Mouse (Mus musculus): ENCODE results near the gene Nedd4.
"Not testable (repeated sequence)": the region's sequence is repeated elsewhere in the genome, so short reads cannot be mapped to it uniquely, and the experiment has no call there.

Nedd4 gene

GRCm38 (mm10) chr9:72652961-72653360 is 9.2 kb upstream of the Nedd4 start:
- DNase-seq (ENCODE audit: low read depth, low spot score), result peak; percentile 73

- no peak for DNase-seq (ENCODE audit: low read depth, low spot score)
Observed at GRCm38 (mm10) chr9:72653533-72653932, 8.6 kb upstream of the Nedd4 start.

GRCm38 (mm10) chr9:72654593-72655242 is 7.4 kb upstream of the Nedd4 start:
- DNase-seq (ENCODE audit: low read depth, low spot score), result no peak

- no peak for DNase-seq (ENCODE audit: low read depth, low spot score)
Observed at GRCm38 (mm10) chr9:72655602-72656001, 6.5 kb upstream of the Nedd4 start.

GRCm38 (mm10) chr9:72656491-72656890 is 5.7 kb upstream of the Nedd4 start:
- DNase-seq (ENCODE audit: low read depth, low spot score), result no peak

- DNase-seq (ENCODE audit: low read depth, low spot score), result no peak
Observed at GRCm38 (mm10) chr9:72656940-72657339, 5.2 kb upstream of the Nedd4 start.

GRCm38 (mm10) chr9:72657694-72658093 is 4.5 kb upstream of the Nedd4 start:
- no peak for DNase-seq (ENCODE audit: low read depth, low spot score)

- DNase-seq (ENCODE audit: low read depth, low spot score), result no peak
Observed at GRCm38 (mm10) chr9:72660139-72660538, 2.0 kb upstream of the Nedd4 start.

GRCm38 (mm10) chr9:72660911-72661310 is 1.2 kb upstream of the Nedd4 start:
- DNase-seq (ENCODE audit: low read depth, low spot score), result no peak

- DNase-seq (ENCODE audit: low read depth, low spot score), result no peak
Observed at GRCm38 (mm10) chr9:72661561-72661894, 618 bp upstream of the Nedd4 start.

GRCm38 (mm10) chr9:72662691-72663533 is 766 bp downstream of the Nedd4 start:
- peak; percentile 69 for DNase-seq (ENCODE audit: low read depth, low spot score)

- DNase-seq (ENCODE audit: low read depth, low spot score), result no peak
Observed at GRCm38 (mm10) chr9:72663534-72663918, 1.4 kb downstream of the Nedd4 start.

- DNase-seq (ENCODE audit: low read depth, low spot score), result no peak
Observed at GRCm38 (mm10) chr9:72664409-72665351, 2.5 kb downstream of the Nedd4 start.

GRCm38 (mm10) chr9:72665517-72665916 is 3.4 kb downstream of the Nedd4 start:
- DNase-seq (ENCODE audit: low read depth, low spot score), result no peak

GRCm38 (mm10) chr9:72666352-72667021 is 4.3 kb downstream of the Nedd4 start:
- not testable (repeated sequence) for DNase-seq (ENCODE audit: low read depth, low spot score)

- no peak for DNase-seq (ENCODE audit: low read depth, low spot score)
Observed at GRCm38 (mm10) chr9:72667126-72667525, 5.0 kb downstream of the Nedd4 start.

GRCm38 (mm10) chr9:72669383-72669782 is 7.2 kb downstream of the Nedd4 start:
- no peak for DNase-seq (ENCODE audit: low read depth, low spot score)

- peak; percentile 51 for DNase-seq (ENCODE audit: low read depth, low spot score)
Observed at GRCm38 (mm10) chr9:72672361-72672760, 10.2 kb downstream of the Nedd4 start.

GRCm38 (mm10) chr9:72674957-72675744 is 13.0 kb downstream of the Nedd4 start:
- DNase-seq (ENCODE audit: low read depth, low spot score), result no peak

- no peak for DNase-seq (ENCODE audit: low read depth, low spot score)
Observed at GRCm38 (mm10) chr9:72675745-72676200, 13.6 kb downstream of the Nedd4 start.

- DNase-seq (ENCODE audit: low read depth, low spot score), result no peak
Observed at GRCm38 (mm10) chr9:72677659-72678058, 15.5 kb downstream of the Nedd4 start.
